Mouse (Mus musculus) frontal cortex, postnatal 14 days (tissue): ENCODE measurements around the gene Eef1akmt4.

Experiments
- DNase-seq, 2 experiments: peaks; one replicate each; pipeline ENCODE4 v3.0.0; 2022; ENCODE audit warnings: low spot score in 2 of 2

The Eef1akmt4 gene

DNA sequence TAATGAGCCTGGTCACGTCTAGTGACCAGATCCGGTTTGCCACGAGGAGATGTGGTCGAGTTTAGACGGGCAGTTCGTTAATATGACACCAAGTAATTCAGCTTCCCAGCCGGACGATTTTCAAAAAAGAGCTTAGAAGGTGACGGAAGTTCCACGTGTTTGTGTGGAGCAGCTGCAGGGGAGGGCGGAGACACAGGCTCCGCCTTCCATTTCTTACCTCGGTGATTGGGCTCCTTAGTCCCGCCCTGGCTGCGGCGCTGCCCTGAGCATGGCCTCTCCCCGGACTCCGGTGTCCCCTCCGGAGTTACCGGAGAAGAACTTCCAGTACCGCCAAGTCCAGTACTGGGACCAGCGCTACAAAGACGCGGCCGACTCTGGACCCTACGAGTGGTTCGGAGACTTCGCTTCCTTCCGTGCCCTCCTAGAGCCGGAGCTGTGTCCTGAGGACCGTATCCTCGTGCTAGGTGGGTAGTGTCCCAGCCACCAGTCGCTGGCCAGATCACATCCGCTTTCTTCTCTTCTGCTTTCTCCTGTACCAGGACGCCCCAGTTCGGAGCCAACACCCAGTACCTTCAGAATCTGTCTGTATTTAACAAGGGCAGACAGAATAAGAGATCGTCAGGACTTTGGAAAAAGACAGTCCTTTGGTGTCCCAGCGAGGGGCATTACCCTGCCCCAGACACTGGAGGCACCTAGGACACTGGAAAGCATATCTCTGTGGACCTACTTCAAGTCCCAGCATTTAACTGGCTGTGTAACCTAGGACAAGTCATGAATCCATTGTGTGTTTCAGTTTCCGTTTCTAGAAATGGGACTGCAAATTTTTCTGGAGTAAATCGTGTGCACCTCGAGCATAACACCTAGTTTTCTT, at the start of gene Eef1akmt4, which contains the start of the genes Gm49333 and Alg3:
Gene Eef1akmt4, plus strand, starts transcription at position 237 of the 871 bp plus-strand sequence.
Gene Gm49333, plus strand, starts transcription at position 254 of the 871 bp plus-strand sequence.
Gene Alg3, minus strand, starts transcription at position 379 of the 871 bp plus-strand sequence.
- DNase-seq: peak in 1 of 2 experiments; percentile 67

GRCm38 (mm10) chr16:20565075-20565474, 46.3 kb upstream of the Eef1akmt4 start:
- no peak for DNase-seq

GRCm38 (mm10) chr16:20589366-20589938, 21.9 kb upstream of the Eef1akmt4 start, which contains the start of gene Vwa5b2:
Gene Vwa5b2 (plus strand): TSS chr16:20589471.
- DNase-seq: peak; percentile 33 to 48

DNA sequence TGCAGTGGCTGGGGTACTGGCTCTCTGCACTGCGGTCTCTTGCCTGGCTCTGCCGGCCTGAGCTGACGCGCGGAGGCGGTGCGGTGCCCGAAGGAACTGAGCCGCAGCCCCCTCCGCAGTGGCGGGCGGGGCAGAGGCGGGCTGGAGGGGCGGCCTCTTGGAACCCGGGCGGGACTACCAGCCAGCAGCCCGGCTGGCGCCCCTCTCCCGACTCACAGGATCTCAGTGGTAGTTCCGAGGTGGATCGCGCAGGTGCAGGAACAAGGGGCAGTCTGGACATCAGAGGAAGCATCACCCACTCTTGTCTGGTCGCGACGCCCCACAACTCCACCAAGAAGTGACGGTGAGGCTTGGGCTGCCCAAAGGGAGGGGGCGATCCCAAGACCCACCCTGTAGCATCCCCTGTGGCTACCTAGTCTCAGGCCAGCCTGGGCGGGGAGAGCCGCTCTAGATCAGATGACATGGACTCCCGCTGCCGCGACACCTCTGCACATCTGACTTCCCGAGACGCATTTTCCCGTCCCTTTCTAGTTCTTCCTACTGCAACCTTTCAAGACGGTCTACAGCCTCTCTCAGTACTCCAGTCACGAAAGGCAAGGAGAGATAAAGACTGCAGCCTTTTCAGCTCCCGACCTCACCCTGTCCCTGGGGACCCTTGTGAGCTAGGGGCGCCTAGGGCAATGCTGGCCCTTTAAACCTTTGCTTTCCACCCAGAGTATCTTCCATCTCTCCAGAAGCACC, 21.3 kb upstream of the Eef1akmt4 start:
- DNase-seq: peak; percentile 31 to 44

DNA sequence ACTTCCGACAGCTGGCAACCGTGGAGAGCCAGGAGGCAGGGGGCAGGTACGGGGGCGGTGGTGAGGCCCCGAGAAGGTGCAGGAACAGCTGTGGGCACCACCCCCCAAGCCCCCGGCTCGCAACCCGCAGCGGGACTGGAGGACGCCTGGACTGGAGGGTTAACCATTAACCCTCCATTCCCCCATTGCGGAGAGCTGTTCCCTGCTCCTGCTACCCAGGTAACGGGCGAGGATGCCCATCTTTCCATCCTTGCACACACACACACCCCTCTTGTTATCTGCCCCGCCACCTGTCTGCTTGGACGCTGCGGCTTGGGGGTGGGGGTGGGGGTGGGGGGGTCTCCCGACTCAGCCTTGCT, 20.7 kb upstream of the Eef1akmt4 start:
- no peak for DNase-seq

- no peak for DNase-seq
These were observed 20.2 kb upstream of the Eef1akmt4 start for GRCm38 (mm10) chr16:20591076-20591705.

GRCm38 (mm10) chr16:20595060-20595673, 16.2 kb upstream of the Eef1akmt4 start:
- DNase-seq: no peak

DNA sequence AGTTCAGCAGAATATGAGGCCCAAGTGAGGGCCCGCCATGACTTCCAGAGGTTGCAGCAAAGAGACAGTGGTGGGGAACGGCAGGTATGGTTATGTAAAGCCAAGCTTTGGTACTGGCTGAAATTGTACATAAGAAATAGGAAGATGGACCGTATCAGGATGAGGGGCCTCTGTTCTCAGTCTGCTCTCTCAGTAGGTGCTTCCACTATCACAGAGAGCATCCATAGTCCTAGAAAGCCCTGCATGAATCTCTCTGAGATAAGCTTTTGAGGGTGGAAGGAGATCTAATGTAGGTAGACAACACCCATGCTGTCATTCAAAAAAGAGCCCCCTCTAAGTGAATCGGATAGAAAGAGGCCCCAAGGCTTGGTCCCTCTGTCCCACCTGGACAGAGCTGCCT, 15.7 kb upstream of the Eef1akmt4 start:
- no peak for DNase-seq

- DNase-seq: no peak
These were observed 14.5 kb upstream of the Eef1akmt4 start for GRCm38 (mm10) chr16:20596687-20597441.

DNA sequence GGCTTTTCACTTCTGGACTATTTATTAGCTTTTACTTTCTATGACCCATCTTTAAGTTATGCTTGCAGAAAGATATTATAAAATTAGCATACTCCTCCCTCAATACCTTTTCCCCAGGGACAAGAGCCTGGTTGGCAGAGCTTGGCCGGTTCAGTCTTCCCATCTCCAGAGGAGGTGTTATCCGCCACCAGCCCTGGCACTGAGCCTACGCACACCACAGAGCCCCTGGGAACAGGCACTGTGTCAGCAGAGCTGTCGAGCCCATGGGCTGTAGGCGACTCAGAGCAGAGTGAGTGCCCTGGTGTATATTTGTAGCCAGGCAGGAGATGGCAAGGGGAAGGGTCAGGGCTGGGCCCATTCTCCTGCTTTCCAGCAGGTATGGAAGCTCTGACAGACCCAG, 10.9 kb upstream of the Eef1akmt4 start:
- no peak for DNase-seq

GRCm38 (mm10) chr16:20604705-20605104, 6.7 kb upstream of the Eef1akmt4 start:
- DNase-seq: no peak

GRCm38 (mm10) chr16:20610501-20611356, 664 bp upstream of the Eef1akmt4 start:
- peak in 1 of 2 experiments; percentile 54 for DNase-seq

GRCm38 (mm10) chr16:20619541-20620398, 8.4 kb downstream of the Eef1akmt4 start:
- no peak for DNase-seq

- DNase-seq: no peak
These were observed 9.0 kb downstream of the Eef1akmt4 start for GRCm38 (mm10) chr16:20620399-20620735.

DNA sequence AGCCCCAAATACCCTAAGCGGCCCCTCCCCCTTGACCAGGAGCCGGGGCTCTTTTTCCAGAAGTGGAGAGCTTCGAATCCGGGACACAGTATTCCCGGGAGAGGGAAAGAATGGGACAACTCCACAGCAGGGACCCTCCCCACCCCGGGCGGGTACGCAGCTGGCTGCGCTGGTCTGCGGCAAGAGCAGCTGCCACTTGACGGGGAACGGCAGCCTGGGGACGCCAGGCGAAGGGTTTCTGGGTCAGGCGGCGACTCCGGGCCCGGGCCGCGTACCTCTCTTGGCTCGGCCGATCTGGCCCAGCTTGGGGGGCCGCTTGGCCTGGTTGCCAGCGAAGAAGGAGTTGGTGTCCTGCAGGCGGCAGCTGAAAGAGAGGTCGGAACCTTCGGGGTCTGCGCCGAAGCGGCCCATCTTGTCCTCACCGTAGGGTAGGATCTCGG, 9.4 kb downstream of the Eef1akmt4 start:
- DNase-seq: no peak

GRCm38 (mm10) chr16:20621191-20621990, 10.0 kb downstream of the Eef1akmt4 start, which contains the start of gene Camk2n2:
Gene Camk2n2 (minus strand): TSS chr16:20621287.
- DNase-seq: peak in 1 of 2 experiments; percentile 33

DNA sequence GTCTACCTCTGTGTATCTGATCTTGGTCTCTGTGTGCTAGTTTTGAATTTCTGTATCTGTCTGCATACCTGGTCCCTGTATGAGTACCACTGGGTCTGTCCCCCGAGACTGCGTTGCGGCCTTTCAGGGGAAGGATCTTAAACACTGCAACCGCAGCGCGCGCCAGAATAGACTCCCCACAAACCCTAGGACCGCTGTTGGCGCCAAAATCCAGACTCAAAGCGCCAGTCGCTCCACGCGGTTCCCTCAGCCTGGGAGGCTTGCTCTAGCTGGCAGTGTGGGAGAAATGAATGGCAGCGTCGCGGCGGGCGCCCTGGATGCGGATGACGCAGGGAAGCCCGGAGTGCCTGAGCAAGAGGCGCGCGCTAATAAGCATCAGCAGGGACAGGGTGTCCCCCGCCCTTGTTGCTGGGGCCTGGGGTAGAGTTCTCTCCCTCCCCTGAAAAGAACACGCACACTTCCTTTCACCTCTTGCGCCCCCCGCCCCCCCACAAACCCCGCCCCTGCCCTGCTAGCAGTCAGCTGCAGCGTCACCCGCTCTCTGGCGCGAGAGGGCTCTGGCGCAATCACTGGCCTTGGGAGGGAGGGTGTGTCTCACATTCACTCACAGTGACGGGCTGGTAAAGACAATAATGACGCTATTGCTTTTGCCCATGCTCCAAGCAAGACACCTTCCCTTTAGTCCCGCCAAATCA, 10.7 kb downstream of the Eef1akmt4 start:
- DNase-seq: peak; percentile 51 to 53
